ENCODE assay signal across 10 mouse cellular contexts in genomic region chr6:39191518-39191917, GRCm38 (mm10).
"Had no signal": no experiment of that assay in that cellular context is flagged by ENCODE, and none has a peak within 500 bp of the region (broad histone marks: within the 10 kb centered on the region; RNA-seq: fewer than 3 reads in every experiment).

No protein-coding gene starts in this region.

- H3K27ac ChIP-seq: hindbrain, postnatal 0 days; limb, embryonic 15.5 days; midbrain, embryonic 12.5 days; stomach, postnatal 0 days had no signal

- H3K27me3 ChIP-seq: limb, embryonic 15.5 days; midbrain, embryonic 12.5 days had no signal

- H3K9me3 ChIP-seq: limb, embryonic 15.5 days; midbrain, embryonic 12.5 days had no signal

- H3K36me3 ChIP-seq: limb, embryonic 15.5 days had no signal

- H3K4me2 ChIP-seq: limb, embryonic 15.5 days; midbrain, embryonic 12.5 days had no signal

- DNase-seq: kidney, postnatal 10 days; lung, adult 2 months; lung, postnatal 36 days; thymus, adult 18-20 months; thymus, postnatal 14 days had no signal

- H3K4me1 ChIP-seq: limb, embryonic 15.5 days; midbrain, embryonic 12.5 days had no signal

- ATAC-seq: hindbrain, postnatal 0 days; lung, postnatal 0 days had no signal

- H3K4me3 ChIP-seq: limb, embryonic 15.5 days; midbrain, embryonic 12.5 days had no signal

- H3K9ac ChIP-seq: limb, embryonic 15.5 days; midbrain, embryonic 12.5 days had no signal
